In the genomic region with DNA sequence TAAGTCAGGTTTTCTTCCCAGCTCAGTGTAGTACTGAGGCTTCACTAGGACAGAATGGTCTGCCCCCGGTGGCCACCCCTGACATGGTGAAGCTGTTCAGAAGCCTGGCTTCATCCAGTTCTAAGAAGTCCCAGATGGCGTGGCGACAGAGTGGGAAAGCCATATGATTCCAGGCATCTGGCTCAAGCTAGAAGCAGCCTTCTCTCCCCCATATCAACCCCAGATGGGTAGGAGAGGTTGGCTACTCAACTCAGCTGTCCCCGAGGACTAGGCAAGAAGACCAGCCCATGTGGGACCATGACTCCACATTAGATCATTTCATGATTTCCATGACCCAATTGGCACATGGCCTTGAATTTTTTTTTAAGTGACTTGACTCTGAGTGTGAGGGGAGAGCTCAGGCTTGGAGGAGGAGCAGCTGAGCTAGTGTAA, we compare ENCODE assay signal across 10 mouse cellular contexts. TPM values are rescaled to one million over a fixed set of nuclear protein-coding genes. Genes with fewer than 3 reads are reported as not detected.
A peak's percentile ranks its signal among the peaks of the same experiment; 100 is the strongest.
DNase-seq lines count a peak whose midpoint lies in the region; ATAC-seq and TF ChIP-seq lines count a peak whose summit lies in the region.
"Had no signal": no experiment of that assay in that cellular context is flagged by ENCODE, and none has a peak within 500 bp of the region (broad histone marks: within the 10 kb centered on the region; RNA-seq: fewer than 3 reads in every experiment).

No protein-coding gene starts in this region.

- no peak for TF ChIP-seq CTCF in lung, adult 2 months (IDR thresholded peaks at IDR 0.05; ENCODE audit: insufficient read depth, low read length)

- ATAC-seq in heart, embryonic 11.5 days (replicated peaks; ENCODE audit: insufficient number of reproducible peaks, low FRiP score, low TSS enrichment): no peak
- no peak for ATAC-seq in embryonic facial prominence, embryonic 11.5 days (replicated peaks; ENCODE audit: insufficient number of reproducible peaks, low FRiP score, low TSS enrichment, low read depth)

- no peak overlapping the region for H3K4me2 ChIP-seq in heart, embryonic 11.5 days
- H3K4me2 ChIP-seq in embryonic facial prominence, embryonic 11.5 days (ENCODE audit: low read depth, low read length): no peak overlapping the region
- H3K4me2 ChIP-seq: hindbrain, embryonic 13.5 days had no signal

- no peaks in the 10 kb centered on the region for H3K27me3 ChIP-seq in heart, embryonic 11.5 days (ENCODE audit: control insufficient read depth, insufficient read depth, low read length)
- H3K27me3 ChIP-seq in embryonic facial prominence, embryonic 11.5 days (ENCODE audit: control insufficient read depth, insufficient read depth, low read length): no peaks in the 10 kb centered on the region
- H3K27me3 ChIP-seq: hindbrain, embryonic 13.5 days had no signal

- H3K4me1 ChIP-seq in heart, embryonic 11.5 days (ENCODE audit: control insufficient read depth, insufficient read depth, low read length): no peaks in the 10 kb centered on the region
- no peaks in the 10 kb centered on the region for H3K4me1 ChIP-seq in lung, adult 2 months (ENCODE audit: control insufficient read depth, insufficient read depth, low read length)
- no peaks in the 10 kb centered on the region; the same call in 1 of the 2 replicates for H3K4me1 ChIP-seq in embryonic facial prominence, embryonic 11.5 days (ENCODE audit: control insufficient read depth, insufficient read depth, low read length)

- no peak for TF ChIP-seq POLR2A in lung, adult 2 months (IDR thresholded peaks at IDR 0.05; ENCODE audit: borderline replicate concordance, extremely low read depth, low read depth, low read length)

- H3K9ac ChIP-seq in heart, embryonic 11.5 days (ENCODE audit: low read depth, low read length): no peak overlapping the region
- no peak overlapping the region for H3K9ac ChIP-seq in embryonic facial prominence, embryonic 11.5 days (replicated peaks; ENCODE audit: low read length)
- H3K9ac ChIP-seq: hindbrain, embryonic 13.5 days had no signal

- H3K27ac ChIP-seq in heart, embryonic 11.5 days (ENCODE audit: low read depth, low read length): no peak overlapping the region
- H3K27ac ChIP-seq in embryonic facial prominence, embryonic 11.5 days (replicated peaks; ENCODE audit: low read depth, low read length): no peak overlapping the region

- H3K4me3 ChIP-seq in heart, embryonic 11.5 days (ENCODE audit: low read depth, low read length): no peak overlapping the region
- no peak overlapping the region for H3K4me3 ChIP-seq in lung, adult 2 months (replicated peaks; ENCODE audit: extremely low read depth, low read depth, low read length)
- H3K4me3 ChIP-seq in embryonic facial prominence, embryonic 11.5 days (ENCODE audit: low read depth, low read length): no peak overlapping the region
- H3K4me3 ChIP-seq: hindbrain, embryonic 13.5 days had no signal

- DNase-seq in heart, adult 11 months: peak; percentile 95
- peak; percentile 71 for DNase-seq in lung, postnatal 10 days
- DNase-seq in lung, adult 2 months: no peak
- peak; percentile 55 for DNase-seq in embryonic facial prominence, embryonic 11.5 days (ENCODE audit: low spot score)
- peak; percentile 48 for DNase-seq in retina, embryonic 14.5 days (ENCODE audit: low spot score)
- DNase-seq in layer of hippocampus, adult 9-11 months: no peak
- DNase-seq in T-cell, adult 2 months (ENCODE audit: low spot score): no peak
- DNase-seq: cerebellum, postnatal 36 days had no signal

- 75% methylated on average over 4 of the region's 4 CpGs for WGBS in heart, embryonic 11.5 days (ENCODE audit: insufficient replicate concordance)
- 69% methylated on average over 4 of the region's 4 CpGs for WGBS in lung, adult 2 months
- 65% methylated on average over 4 of the region's 4 CpGs for WGBS in embryonic facial prominence, embryonic 11.5 days

- H3K36me3 ChIP-seq in heart, embryonic 11.5 days (ENCODE audit: control insufficient read depth, insufficient read depth, low read length): peaks cover 6% of the 10 kb centered on the region; the same call in 1 of the 2 replicates
- H3K36me3 ChIP-seq in embryonic facial prominence, embryonic 11.5 days (replicated peaks; ENCODE audit: control insufficient read depth, insufficient read depth, low read depth, low read length): peaks cover 5% of the 10 kb centered on the region

- H3K9me3 ChIP-seq in heart, embryonic 11.5 days (replicated peaks; ENCODE audit: control insufficient read depth, low read length): no peaks in the 10 kb centered on the region
- no peaks in the 10 kb centered on the region for H3K9me3 ChIP-seq in embryonic facial prominence, embryonic 11.5 days (replicated peaks; ENCODE audit: control insufficient read depth, low read length)
- H3K9me3 ChIP-seq: hindbrain, embryonic 13.5 days had no signal

RNA-seq across cellular contexts. Expression of a gene that starts 27.5 kb away (rescaled TPM):
- polyA plus RNA-seq in heart, embryonic 11.5 days (2014; fragmentation: Nextera tagmentation; extraction: Ambion mirVana): 14.8 and 15.3 TPM in 2 replicates
- polyA plus RNA-seq in lung, adult 2 months (2012; rRNA removed): 8.1 and 10.7 TPM in 2 replicates
- polyA plus RNA-seq in embryonic facial prominence, embryonic 11.5 days (2014; fragmentation: Nextera tagmentation; extraction: Ambion mirVana): 17.2 and 18.0 TPM in 2 replicates

Comparison
In these comparisons a context has a peak if more than half of its experiments do, and no peak if none do; other contexts are left out.
1. DNase-seq: peak in heart, adult 11 months (single experiment), lung, postnatal 10 days (single experiment), embryonic facial prominence, embryonic 11.5 days (single experiment) and retina, embryonic 14.5 days (single experiment); none in lung, adult 2 months (single experiment), layer of hippocampus, adult 9-11 months (single experiment) and T-cell, adult 2 months (single experiment).